Mouse (Mus musculus) thymus, adult 2 months (tissue): ENCODE results near the gene Hadhb. TPM values are rescaled to one million over a fixed set of nuclear protein-coding genes. Genes with fewer than 3 reads are reported as not detected.

Experiments
- DNase-seq: peaks from one replicate; pipeline ENCODE4 v3.0.0; 2021
- H3K27ac ChIP-seq: fragments of 200-500 bp; 2 replicates; pipeline ENCODE4 v1.5.1; 2012; ENCODE audit warnings: low read length, control low read depth; ENCODE audit not compliant: control insufficient read depth, insufficient read depth
- H3K27me3 ChIP-seq: fragments of 200-500 bp; 2 replicates; pipeline ENCODE4 v1.6.1; 2012; ENCODE audit warnings: mild to moderate bottlenecking, low read length, moderate library complexity, mixed read lengths; ENCODE audit not compliant: control insufficient read depth, insufficient read depth
- H3K36me3 ChIP-seq: fragments of 200-500 bp; 2 replicates; pipeline ENCODE4 v1.6.1; 2012; ENCODE audit warnings: mild to moderate bottlenecking, low read length, moderate library complexity; ENCODE audit not compliant: control insufficient read depth, insufficient read depth
- H3K4me1 ChIP-seq: fragments of 200-500 bp; replicated peaks from 2 replicates; pipeline ENCODE4 v1.6.1; 2012; ENCODE audit warnings: low read length; ENCODE audit not compliant: control insufficient read depth, insufficient read depth
- H3K4me3 ChIP-seq: fragments of 200-500 bp; 2 replicates; pipeline ENCODE4 v1.5.1; 2012; ENCODE audit warnings: mild to moderate bottlenecking, low read length, control low read depth, moderate library complexity; ENCODE audit not compliant: control insufficient read depth, insufficient read depth
- CTCF ChIP-seq: fragments of 200-500 bp; IDR thresholded peaks from 2 replicates; pipeline ENCODE4 v1.5.1; 2012; ENCODE audit warnings: mild to moderate bottlenecking, control low read depth, low read length, moderate library complexity, borderline replicate concordance; ENCODE audit not compliant: control insufficient read depth, poor library complexity, insufficient read depth; ENCODE audit errors: extremely low read depth
- POLR2A ChIP-seq: fragments of 200-500 bp; IDR thresholded peaks from 2 replicates; pipeline ENCODE4 v1.6.1; 2012; ENCODE audit warnings: mild to moderate bottlenecking, low read length, control low read depth, moderate library complexity; ENCODE audit not compliant: control insufficient read depth, poor library complexity, insufficient read depth; ENCODE audit errors: extremely low read depth
- WGBS: fragments of 180-500 bp; shearing (Covaris S2); methylation state at CpG from one replicate; pipeline ENCODE4 v1.1.7; 2018; 5-methylcytosine and 5-hydroxymethylcytosine counted together
- polyA plus RNA-seq: library from polyadenylated mRNA; depleted of rRNA; stranded (reverse); fragments of >200 nt; gene quantifications from 2 replicates; pipeline ENCODE4 v1.2.3, GENCODE M21; 2012

Gene Hadhb
- polyA plus RNA-seq, 1 experiment: 140 TPM

DNA sequence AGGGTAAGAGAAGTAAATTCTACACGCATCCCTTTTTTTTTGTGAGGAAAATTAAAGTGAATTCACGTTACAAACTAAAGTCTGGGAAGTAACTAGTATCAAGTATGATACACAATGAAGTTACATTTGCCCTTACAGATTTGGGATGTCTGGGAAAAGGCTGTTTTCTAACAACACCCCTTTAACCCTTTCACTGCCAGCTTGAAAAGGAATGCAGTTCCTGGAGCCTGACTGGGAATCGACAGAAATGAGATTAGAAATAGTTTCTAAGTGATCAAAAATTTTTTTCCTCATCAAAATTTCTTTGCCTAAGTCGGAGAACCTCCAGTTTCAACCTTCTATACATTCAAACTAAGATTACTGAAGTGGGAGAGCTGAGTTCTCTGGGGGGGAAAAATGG is 1.0 kb upstream of the Hadhb start:
- no peak overlapping the region for H3K27ac ChIP-seq
- H3K4me1 ChIP-seq: no peaks in the 10 kb centered on the region
- DNase-seq: no peak
- no peaks in the 10 kb centered on the region for H3K27me3 ChIP-seq
- WGBS: 44% methylated on average over 4 of the region's 4 CpGs
- no peak overlapping the region for H3K4me3 ChIP-seq
- TF ChIP-seq CTCF (no peak), POLR2A (no peak)
- H3K36me3 ChIP-seq: no peaks in the 10 kb centered on the region

DNA sequence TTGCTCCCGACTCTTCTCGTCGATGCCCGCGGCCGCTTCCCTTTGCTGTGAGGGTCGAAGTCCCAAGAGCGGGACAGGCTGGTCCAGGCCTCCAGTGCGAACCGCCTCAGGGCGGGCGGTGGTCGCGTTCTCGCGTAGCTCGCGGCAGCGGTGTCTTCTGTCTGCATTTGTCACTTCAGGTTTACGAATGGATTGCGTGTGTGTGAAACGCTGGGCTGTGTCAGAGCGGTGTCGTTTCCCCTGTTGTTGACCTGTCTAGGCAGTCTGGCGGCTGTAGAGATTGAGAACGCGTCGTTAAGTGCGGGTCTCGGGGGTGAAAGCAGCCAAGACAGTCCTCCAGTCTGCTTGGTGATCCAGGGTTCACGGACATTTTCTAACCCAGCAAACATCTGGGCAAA is 346 bp downstream of the Hadhb start:
- Histone ChIP-seq H3K4me3 (peak overlapping the region; percentile 86), H3K4me1 (no peaks in the 10 kb centered on the region), H3K36me3 (no peaks in the 10 kb centered on the region), H3K27me3 (no peaks in the 10 kb centered on the region), H3K27ac (peak overlapping the region; percentile 77)
- TF ChIP-seq POLR2A (no peak; the same call in 1 of the 2 replicates), CTCF (no peak)
- WGBS: under 1% methylated on average over 31 of the region's 31 CpGs
- no peak for DNase-seq

GRCm38 (mm10) chr5:30155821-30156629 is 977 bp downstream of the Hadhb start:
- 7% methylated on average over 13 of the region's 13 CpGs for WGBS
- TF ChIP-seq CTCF: no peak
- TF ChIP-seq POLR2A: no peak

GRCm38 (mm10) chr5:30159601-30160000 is 4.6 kb downstream of the Hadhb start:
- no peak overlapping the region for H3K4me3 ChIP-seq
- TF ChIP-seq CTCF (no peak), POLR2A (no peak)
- H3K27me3 ChIP-seq: no peaks in the 10 kb centered on the region
- 91% methylated on average over 6 of the region's 6 CpGs for WGBS
- H3K36me3 ChIP-seq: no peaks in the 10 kb centered on the region; the same call in 1 of the 2 replicates
- H3K4me1 ChIP-seq: no peaks in the 10 kb centered on the region
- DNase-seq: no peak
- H3K27ac ChIP-seq: no peak overlapping the region

More at GRCm38 (mm10) chr5:30155821-30156629, 977 bp downstream of the Hadhb start:
- no peak for DNase-seq
- Histone ChIP-seq H3K27ac (peak overlapping the region; percentile 77), H3K4me1 (no peaks in the 10 kb centered on the region), H3K36me3 (no peaks in the 10 kb centered on the region), H3K27me3 (no peaks in the 10 kb centered on the region), H3K4me3 (peak overlapping the region; percentile 86)

DNA sequence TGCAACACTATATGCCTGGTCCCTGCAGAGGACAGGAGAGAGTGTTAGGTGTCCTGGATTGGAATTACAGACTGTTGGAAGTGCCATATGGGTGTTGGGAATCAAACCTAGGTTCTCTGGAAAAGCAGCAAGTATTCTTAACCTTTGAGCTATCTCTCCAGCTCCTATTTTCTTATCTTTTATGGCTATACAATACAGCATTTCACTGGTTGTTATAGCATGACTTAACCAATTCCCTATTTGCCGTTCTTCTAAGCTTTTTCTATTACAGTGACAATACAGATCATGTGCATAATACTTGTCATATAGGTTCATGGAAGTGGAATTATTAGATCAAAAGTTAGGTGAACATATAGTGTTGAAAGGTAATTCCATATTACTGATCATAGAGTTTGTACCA is 6.8 kb downstream of the Hadhb start:
- no peaks in the 10 kb centered on the region for H3K27me3 ChIP-seq
- H3K27ac ChIP-seq: no peak overlapping the region
- TF ChIP-seq CTCF (no peak), POLR2A (no peak)
- 91% methylated on average over 1 of the region's 1 CpGs for WGBS
- H3K4me1 ChIP-seq: no peaks in the 10 kb centered on the region
- peaks cover 12% of the 10 kb centered on the region for H3K36me3 ChIP-seq
- no peak overlapping the region for H3K4me3 ChIP-seq
- no peak for DNase-seq

DNA sequence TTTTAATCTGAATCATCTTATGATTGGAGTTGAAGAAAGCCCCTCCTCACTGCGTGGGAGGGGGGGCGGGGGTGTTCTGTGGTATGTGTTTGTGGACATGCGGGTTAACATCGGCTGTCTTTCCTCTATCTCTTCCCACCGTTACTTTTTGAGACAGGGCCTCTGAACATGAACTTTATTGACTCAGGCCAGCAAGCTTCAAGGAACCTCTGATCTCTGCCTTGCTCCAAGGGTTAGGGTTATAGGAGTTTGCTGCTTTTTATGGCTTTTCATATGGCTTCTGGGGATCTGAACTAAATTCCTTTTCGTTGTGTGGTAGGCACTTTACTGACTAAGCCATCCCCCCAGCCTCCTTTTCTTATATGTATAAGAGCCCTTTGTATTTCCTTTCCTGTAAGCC is 7.3 kb downstream of the Hadhb start:
- Histone ChIP-seq H3K4me1 (no peaks in the 10 kb centered on the region), H3K4me3 (no peak overlapping the region), H3K27me3 (no peaks in the 10 kb centered on the region), H3K27ac (no peak overlapping the region), H3K36me3 (peaks cover 12% of the 10 kb centered on the region)
- no peak for TF ChIP-seq POLR2A
- no peak for TF ChIP-seq CTCF
- DNase-seq: no peak
- 87% methylated on average over 6 of the region's 6 CpGs for whole genome bisulfite sequencing

DNA sequence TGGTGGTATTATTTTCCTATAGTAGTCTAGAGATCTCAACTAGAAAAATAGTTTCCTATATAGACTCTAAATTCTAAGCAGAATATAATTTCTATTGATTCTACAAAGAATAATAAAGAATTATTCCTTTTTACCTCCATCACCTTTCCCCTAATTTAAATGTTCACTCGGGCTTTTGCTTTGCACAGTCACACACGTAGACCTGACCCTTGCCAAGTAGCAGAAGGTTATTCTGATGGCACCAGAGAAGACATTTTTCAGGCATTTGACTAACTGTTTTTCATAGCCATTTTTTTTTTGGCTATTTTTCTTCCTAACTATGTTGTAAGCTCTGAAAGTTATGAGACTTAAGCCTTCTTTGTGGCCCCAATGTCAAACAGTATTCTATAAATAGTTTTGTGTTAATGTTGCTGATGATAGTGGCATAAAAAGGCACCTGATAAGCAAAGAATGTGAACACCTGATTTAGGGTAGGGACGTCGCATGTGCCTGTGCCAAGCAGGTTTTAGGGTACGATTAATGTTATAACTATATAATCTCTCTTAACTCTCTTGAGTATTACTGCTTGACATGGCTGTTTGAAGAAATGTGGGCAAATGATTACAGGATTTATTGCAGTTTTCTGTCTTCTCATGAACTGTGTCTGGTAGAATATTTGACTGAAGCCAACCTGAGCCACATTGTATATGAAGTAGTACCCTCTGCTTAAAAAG is 10.3 kb downstream of the Hadhb start:
- H3K36me3 ChIP-seq: peaks cover 35% of the 10 kb centered on the region
- no peak overlapping the region for H3K4me3 ChIP-seq
- H3K4me1 ChIP-seq: no peaks in the 10 kb centered on the region
- no peaks in the 10 kb centered on the region for H3K27me3 ChIP-seq
- DNase-seq: no peak
- WGBS: 95% methylated on average over 5 of the region's 5 CpGs
- no peak overlapping the region for H3K27ac ChIP-seq
- TF ChIP-seq CTCF: no peak
- TF ChIP-seq POLR2A: no peak
